Mouse (Mus musculus) E14TG2a.4 (cell line): ENCODE data around the gene Lsamp.
"Not testable (repeated sequence)": the region's sequence is repeated elsewhere in the genome, so short reads cannot be mapped to it uniquely, and the experiment has no call there.

Experiments
- CTCF ChIP-seq: conservative IDR thresholded peaks from 2 replicates; pipeline ENCODE4 v1.5.1; 2014; ENCODE audit warnings: low read length
- NANOG ChIP-seq: IDR thresholded peaks from 2 replicates; pipeline ENCODE4 v1.6.1; 2014; ENCODE audit warnings: borderline replicate concordance, low read length, mixed read lengths
- POU5F1 ChIP-seq: IDR thresholded peaks from 2 replicates; pipeline ENCODE4 v1.6.1; 2014; ENCODE audit warnings: low read length, borderline replicate concordance

DNA sequence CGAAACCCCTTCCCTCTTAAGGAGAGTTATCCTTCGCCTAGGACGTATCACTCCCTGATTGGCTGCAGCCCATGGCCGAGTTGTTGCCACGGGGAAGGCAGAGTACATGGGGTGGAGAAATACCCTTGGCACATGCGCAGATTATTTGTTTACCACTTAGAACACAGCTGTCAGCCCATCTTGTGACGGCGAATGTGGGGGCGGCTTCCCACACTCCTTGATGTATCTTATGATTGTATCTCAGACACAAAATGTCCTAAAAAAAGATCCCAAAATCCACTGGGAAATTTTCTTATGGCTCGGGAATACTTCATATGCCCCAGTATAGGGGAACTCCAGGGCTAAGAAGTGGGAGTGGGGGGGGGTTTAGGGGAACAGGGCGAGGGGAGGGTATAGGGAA lies 2019.3 kb downstream of the Lsamp start:
- TF ChIP-seq CTCF, POU5F1, NANOG: not testable (repeated sequence)
